Mouse (Mus musculus) small intestine, adult 2 months (tissue): Measurements from ENCODE around the gene Palm2. TPM values are rescaled to one million over a fixed set of nuclear protein-coding genes. Genes with fewer than 3 reads are reported as not detected.

Source experiments
- H3K27ac ChIP-seq: fragments of 200-500 bp; 2 replicates; pipeline ENCODE4 v1.5.1; 2012; ENCODE audit warnings: low read depth, low read length, control low read depth, inconsistent platforms; ENCODE audit not compliant: insufficient read depth
- H3K27me3 ChIP-seq: fragments of 200-500 bp; 2 replicates; pipeline ENCODE4 v1.6.1; 2012; ENCODE audit warnings: mild to moderate bottlenecking, moderate library complexity, low read length, inconsistent platforms; ENCODE audit not compliant: control insufficient read depth, insufficient read depth
- H3K36me3 ChIP-seq: fragments of 200-500 bp; 2 replicates; pipeline ENCODE4 v1.6.1; 2012; ENCODE audit warnings: mild to moderate bottlenecking, low read length, control low read depth, inconsistent platforms; ENCODE audit not compliant: control insufficient read depth, insufficient read depth
- H3K4me1 ChIP-seq: fragments of 200-500 bp; 2 replicates; pipeline ENCODE4 v1.6.1; 2012; ENCODE audit warnings: low read length, inconsistent platforms, mixed read lengths; ENCODE audit not compliant: control insufficient read depth, insufficient read depth, insufficient read length
- H3K4me3 ChIP-seq: fragments of 200-500 bp; 2 replicates; pipeline ENCODE4 v1.5.1; 2012; ENCODE audit warnings: low read depth, mild to moderate bottlenecking, control low read depth, inconsistent platforms, low read length, moderate library complexity
- CTCF ChIP-seq: fragments of 200-500 bp; IDR thresholded peaks from 2 replicates; pipeline ENCODE4 v1.5.1; 2012; ENCODE audit warnings: low read depth, mild to moderate bottlenecking, control low read depth, inconsistent platforms, low read length, moderate library complexity, mixed read lengths; ENCODE audit not compliant: insufficient replicate concordance, insufficient read length; ENCODE audit errors: extremely low read depth
- POLR2A ChIP-seq: fragments of 200-500 bp; IDR thresholded peaks from 2 replicates; pipeline ENCODE4 v1.6.1; 2012; ENCODE audit warnings: low read depth, mild to moderate bottlenecking, control low read depth, inconsistent platforms, low read length, moderate library complexity
- WGBS: fragments of 180-500 bp; shearing (Covaris S2); methylation state at CpG from one replicate; pipeline ENCODE4 v1.1.7; 2018; 5-methylcytosine and 5-hydroxymethylcytosine counted together
- polyA plus RNA-seq: library from polyadenylated mRNA; depleted of rRNA; stranded (reverse); fragments of >200 nt; gene quantifications from 2 replicates; pipeline ENCODE4 v1.2.3, GENCODE M21; 2012

The Palm2 gene
- polyA plus RNA-seq, 1 experiment: 0.04 TPM

GRCm38 (mm10) chr4:57525221-57526011, 91.4 kb downstream of the Palm2 start:
- TF ChIP-seq CTCF: no peak
- TF ChIP-seq POLR2A: no peak
- Histone ChIP-seq H3K36me3 (no peaks in the 10 kb centered on the region), H3K27me3 (no peaks in the 10 kb centered on the region), H3K4me1 (no peaks in the 10 kb centered on the region), H3K4me3 (no peak overlapping the region), H3K27ac (no peak overlapping the region)
- WGBS: 59% methylated on average over 9 of the region's 9 CpGs

DNA sequence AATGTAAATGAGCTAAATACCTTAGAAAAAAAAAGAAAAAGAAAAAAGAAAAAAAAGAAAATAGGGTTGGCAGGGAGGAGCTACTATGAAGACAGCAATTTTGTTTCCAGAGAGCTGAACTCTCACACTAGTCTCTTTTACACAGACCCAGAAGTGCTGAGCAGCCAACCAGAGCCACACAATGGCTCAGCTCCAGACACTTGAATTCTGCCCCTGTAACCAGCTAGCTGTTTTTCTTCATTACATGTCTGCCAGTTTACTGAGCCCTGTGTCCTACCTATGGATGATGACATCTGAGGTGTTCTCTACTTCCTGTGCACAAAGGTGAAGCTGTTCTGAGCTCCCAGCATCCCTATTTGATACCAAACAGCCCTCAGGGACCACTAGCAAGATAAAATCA, 94.2 kb downstream of the Palm2 start:
- Histone ChIP-seq H3K36me3 (no peaks in the 10 kb centered on the region), H3K4me3 (no peak overlapping the region), H3K27me3 (no peaks in the 10 kb centered on the region), H3K4me1 (no peaks in the 10 kb centered on the region), H3K27ac (no peak overlapping the region)
- TF ChIP-seq CTCF: no peak
- TF ChIP-seq POLR2A: no peak

- Histone ChIP-seq H3K36me3 (no peaks in the 10 kb centered on the region), H3K27ac (no peak overlapping the region), H3K27me3 (no peaks in the 10 kb centered on the region), H3K4me3 (no peak overlapping the region), H3K4me1 (no peaks in the 10 kb centered on the region)
- 72% methylated on average over 6 of the region's 6 CpGs for WGBS
- TF ChIP-seq POLR2A (no peak), CTCF (no peak)
Measured at GRCm38 (mm10) chr4:57533686-57534085, 99.6 kb downstream of the Palm2 start.

DNA sequence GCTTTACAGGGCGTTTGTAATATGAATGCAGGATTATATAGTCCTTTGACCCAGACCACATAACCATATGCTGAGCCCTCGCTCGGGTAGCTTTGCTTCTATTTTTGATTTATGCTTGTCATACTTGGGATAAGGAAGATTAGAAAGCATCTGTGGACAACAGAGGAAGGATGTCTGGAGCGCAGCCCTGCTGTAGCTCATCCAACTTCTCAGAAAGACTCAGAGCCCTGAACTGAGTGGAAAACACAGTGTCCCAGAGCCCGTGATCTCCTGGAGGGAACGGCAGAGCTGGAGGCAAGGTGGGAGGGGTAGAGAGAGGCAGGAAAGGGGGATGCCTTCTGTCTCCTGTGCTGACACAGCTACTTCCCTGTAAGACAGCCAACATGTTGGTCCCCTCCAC, 100.2 kb downstream of the Palm2 start:
- Histone ChIP-seq H3K36me3 (no peaks in the 10 kb centered on the region), H3K4me3 (no peak overlapping the region), H3K27ac (no peak overlapping the region), H3K4me1 (no peaks in the 10 kb centered on the region), H3K27me3 (no peaks in the 10 kb centered on the region)
- no peak for TF ChIP-seq POLR2A
- TF ChIP-seq CTCF: no peak
- 69% methylated on average over 6 of the region's 6 CpGs for WGBS

DNA sequence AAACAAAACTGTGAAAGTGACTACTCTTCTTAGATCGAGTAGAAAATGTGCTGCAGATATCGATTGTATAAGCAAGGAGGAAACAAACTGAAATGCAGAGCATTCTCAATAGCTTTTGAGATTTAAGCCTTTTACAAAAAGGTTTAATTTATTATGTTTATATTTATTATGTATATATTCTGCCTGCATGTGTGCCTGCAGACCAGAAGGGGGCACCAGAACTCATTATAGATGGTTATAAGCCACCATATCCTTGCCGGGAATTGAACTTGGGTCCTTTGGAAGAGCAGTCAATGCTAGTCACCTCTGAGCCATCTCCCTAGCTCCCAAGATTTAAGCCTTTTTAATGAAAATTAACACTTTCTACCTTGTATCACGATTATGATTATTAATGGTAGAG, 101.0 kb downstream of the Palm2 start:
- H3K36me3 ChIP-seq: no peaks in the 10 kb centered on the region
- no peak for TF ChIP-seq CTCF
- no peak for TF ChIP-seq POLR2A
- 88% methylated on average over 4 of the region's 4 CpGs for WGBS
- H3K4me1 ChIP-seq: no peaks in the 10 kb centered on the region
- no peaks in the 10 kb centered on the region for H3K27me3 ChIP-seq
- H3K27ac ChIP-seq: no peak overlapping the region
- no peak overlapping the region for H3K4me3 ChIP-seq

DNA sequence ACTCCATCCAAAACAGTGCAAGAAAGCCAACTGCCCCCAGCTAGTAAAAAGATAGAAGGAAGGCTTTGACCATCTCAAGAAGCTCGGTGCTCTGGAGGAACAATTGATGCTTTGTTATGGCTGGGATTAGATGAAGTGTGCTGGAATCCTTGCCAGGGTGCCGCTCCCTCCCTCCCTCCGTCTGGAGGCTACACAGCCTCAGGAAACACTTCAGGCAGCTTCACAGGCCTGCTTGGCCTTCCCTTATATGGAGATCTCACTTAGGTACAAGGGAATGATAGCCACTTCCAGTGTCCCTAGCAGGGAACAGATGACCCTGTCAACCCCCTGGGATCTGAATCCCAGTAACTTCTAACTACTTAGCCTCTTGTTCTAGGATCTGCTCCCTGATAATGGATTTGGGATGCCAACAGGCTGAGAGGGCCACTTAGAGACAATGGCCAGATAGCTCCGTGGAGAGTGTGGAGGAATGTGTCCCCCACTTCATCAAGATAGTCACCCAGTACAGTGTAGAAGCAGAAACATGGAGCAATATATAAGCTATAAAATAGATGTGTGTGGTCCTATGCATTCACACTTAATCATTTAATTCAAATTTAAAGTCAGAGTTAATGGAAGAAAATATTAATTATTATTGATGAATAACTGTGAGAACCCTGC, 104.1 kb downstream of the Palm2 start:
- WGBS: 22% methylated on average over 4 of the region's 4 CpGs

DNA sequence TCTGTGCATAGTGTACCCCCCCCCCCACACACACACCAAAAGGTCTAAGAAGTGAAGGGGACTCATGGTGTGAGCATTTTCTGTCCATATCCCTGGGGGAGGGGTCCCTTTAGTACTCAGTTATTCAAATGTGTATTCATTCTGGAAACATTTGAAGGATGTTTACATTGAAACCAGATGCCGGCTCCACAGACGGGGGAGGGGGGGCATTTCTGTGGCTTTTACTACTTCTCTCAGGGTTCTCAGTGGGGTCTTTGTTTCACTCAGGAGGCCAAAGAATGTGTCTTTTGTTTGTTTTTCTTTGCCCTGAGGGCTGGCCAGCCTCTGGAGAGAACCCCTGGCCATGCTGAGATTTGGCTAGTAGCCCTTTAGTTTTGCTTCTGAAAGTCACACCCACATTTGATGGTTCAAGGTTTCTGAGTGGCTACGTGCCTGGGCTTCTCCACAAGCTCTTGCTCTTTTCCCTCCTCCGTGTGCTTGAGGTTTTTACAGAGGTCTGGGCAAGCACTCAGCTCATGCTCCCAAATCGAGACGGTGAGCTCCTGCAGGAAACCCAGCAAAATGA, 109.7 kb downstream of the Palm2 start:
- TF ChIP-seq POLR2A (no peak), CTCF (no peak)
- H3K4me1 ChIP-seq: no peaks in the 10 kb centered on the region
- no peak overlapping the region for H3K27ac ChIP-seq
- no peak overlapping the region for H3K4me3 ChIP-seq
- H3K27me3 ChIP-seq: no peaks in the 10 kb centered on the region
- WGBS: 13% methylated on average over 6 of the region's 6 CpGs
- no peaks in the 10 kb centered on the region for H3K36me3 ChIP-seq

More for the DNA sequence above, 104.1 kb downstream of the Palm2 start:
- TF ChIP-seq POLR2A: no peak
- TF ChIP-seq CTCF: no peak
- Histone ChIP-seq H3K27ac (no peak overlapping the region; the same call in 1 of the 2 replicates), H3K27me3 (no peaks in the 10 kb centered on the region), H3K4me1 (no peaks in the 10 kb centered on the region), H3K4me3 (no peak overlapping the region), H3K36me3 (no peaks in the 10 kb centered on the region)

- H3K4me3 ChIP-seq: no peak overlapping the region
- 79% methylated on average over 7 of the region's 7 CpGs for WGBS
Measured at GRCm38 (mm10) chr4:57547785-57548184, 113.7 kb downstream of the Palm2 start.

More at GRCm38 (mm10) chr4:57547785-57548184, 113.7 kb downstream of the Palm2 start:
- no peaks in the 10 kb centered on the region for H3K36me3 ChIP-seq
- no peaks in the 10 kb centered on the region for H3K4me1 ChIP-seq
- TF ChIP-seq CTCF: no peak
- no peak for TF ChIP-seq POLR2A
- H3K27me3 ChIP-seq: no peaks in the 10 kb centered on the region
- no peak overlapping the region for H3K27ac ChIP-seq
